Mouse (Mus musculus) CH12.LX (cell line): ENCODE data around the gene Serbp1. TPM values are rescaled to one million over a fixed set of nuclear protein-coding genes. Genes with fewer than 3 reads are reported as not detected.

Experiments
- DNase-seq: peaks from one replicate; pipeline ENCODE4 v3.0.0-alpha.2; 2013; ENCODE audit errors: extremely low read depth
- H3K27ac ChIP-seq: 2 replicates; pipeline ENCODE4 v1.5.1; 2012; ENCODE audit warnings: low read depth, mild to moderate bottlenecking, control low read depth, moderate library complexity; ENCODE audit not compliant: insufficient read depth
- H3K27me3 ChIP-seq: replicated peaks from 2 replicates; pipeline ENCODE3; 2012; ENCODE audit warnings: inconsistent platforms
- H3K36me3 ChIP-seq, 2 experiments: replicated peaks in 1 of 2; 2 replicates each; pipeline versions ENCODE3 to v1.6.1; 2012; ENCODE audit warnings: inconsistent platforms in 1 of 2, low read length in 1 of 2, mild to moderate bottlenecking in 1 of 2, mixed read lengths in 1 of 2, moderate library complexity in 1 of 2; ENCODE audit not compliant: control insufficient read depth in 1 of 2, insufficient read depth in 1 of 2
- H3K4me1 ChIP-seq, 2 experiments: 2 replicates each; pipeline ENCODE4 v1.6.1; 2012; ENCODE audit warnings: inconsistent platforms in 1 of 2, moderate library complexity in 1 of 2; ENCODE audit not compliant: insufficient read depth in 2 of 2, control insufficient read depth in 1 of 2
- H3K4me2 ChIP-seq: 2 replicates; pipeline ENCODE4 v1.6.1; 2012; ENCODE audit warnings: low read depth, mild to moderate bottlenecking, control low read depth; ENCODE audit not compliant: poor library complexity, insufficient read depth, severe bottlenecking
- H3K4me3 ChIP-seq, 3 experiments: fragments of 150-350 bp in 1 of 3; sonication (generic) in 1 of 3; replicated peaks in 1 of 3; 2 replicates each; pipeline versions ENCODE3 to v1.5.1; 2011 to 2012; ENCODE audit warnings: low read depth in 2 of 3, low read length in 2 of 3, mild to moderate bottlenecking in 2 of 3, moderate library complexity in 2 of 3, control low read depth in 1 of 3, improper control_type of control experiment in 1 of 3, inconsistent platforms in 1 of 3, mixed read lengths in 1 of 3; ENCODE audit not compliant: poor library complexity in 1 of 3
- H3K79me2 ChIP-seq: replicated peaks from 2 replicates; pipeline ENCODE4 v1.6.1; 2012; ENCODE audit warnings: mild to moderate bottlenecking, moderate library complexity; ENCODE audit not compliant: control insufficient read depth, poor library complexity, insufficient read depth, severe bottlenecking; ENCODE audit errors: extremely low read depth
- H3K9ac ChIP-seq: 2 replicates; pipeline ENCODE4 v1.6.1; 2012; ENCODE audit warnings: low read depth, mild to moderate bottlenecking, control low read depth, moderate library complexity; ENCODE audit not compliant: insufficient read depth
- H3K9me3 ChIP-seq: replicated peaks from 2 replicates; pipeline ENCODE3; 2012; ENCODE audit warnings: low read length, inconsistent platforms, mixed read lengths
- BHLHE40 ChIP-seq: IDR thresholded peaks from 2 replicates; pipeline ENCODE4 v1.6.1; 2011; ENCODE audit warnings: mild to moderate bottlenecking, low read depth, low read length, improper control_type of control experiment
- CHD1 ChIP-seq: IDR thresholded peaks from 2 replicates; pipeline ENCODE4 v1.6.1; 2012; ENCODE audit warnings: low read depth, low read length, improper control_type of control experiment, inconsistent platforms
- EP300 ChIP-seq: IDR thresholded peaks from 2 replicates; pipeline ENCODE4 v1.6.1; 2011; ENCODE audit warnings: low read length, improper control_type of control experiment
- HCFC1 ChIP-seq: IDR thresholded peaks from 2 replicates; pipeline ENCODE4 v1.6.1; 2012; ENCODE audit warnings: low read depth, mild to moderate bottlenecking, inconsistent platforms, low read length, improper control_type of control experiment
- JUN ChIP-seq: IDR thresholded peaks from 2 replicates; pipeline ENCODE4 v1.6.1; 2011; ENCODE audit warnings: low read depth, mild to moderate bottlenecking, low read length, improper control_type of control experiment, moderate library complexity; ENCODE audit not compliant: insufficient read depth
- JUND ChIP-seq: conservative IDR thresholded peaks from 2 replicates; pipeline ENCODE4 v1.6.1; 2011; ENCODE audit warnings: low read depth, low read length, improper control_type of control experiment
- MAX ChIP-seq: IDR thresholded peaks from 2 replicates; pipeline ENCODE4 v1.6.1; 2011; ENCODE audit warnings: low read length, improper control_type of control experiment
- MAZ ChIP-seq: IDR thresholded peaks from 2 replicates; pipeline ENCODE4 v1.6.1; 2012; ENCODE audit warnings: low read depth, mild to moderate bottlenecking, inconsistent platforms, low read length, improper control_type of control experiment, moderate library complexity
- MEF2A ChIP-seq: IDR thresholded peaks from 2 replicates; pipeline ENCODE4 v1.6.1; 2014; ENCODE audit warnings: low read depth, mild to moderate bottlenecking, inconsistent platforms, low read length, improper control_type of control experiment, borderline replicate concordance
- NELFE ChIP-seq: IDR thresholded peaks from 2 replicates; pipeline ENCODE4 v1.6.1; 2011; ENCODE audit warnings: low read depth, low read length, improper control_type of control experiment
- RAD21 ChIP-seq: IDR thresholded peaks from 2 replicates; pipeline ENCODE4 v1.6.1; 2011; ENCODE audit warnings: low read depth, mild to moderate bottlenecking, low read length, improper control_type of control experiment, moderate library complexity
- SMC3 ChIP-seq: IDR thresholded peaks from 2 replicates; pipeline ENCODE4 v1.6.1; 2011; ENCODE audit warnings: low read depth, low read length, improper control_type of control experiment
- USF1 ChIP-seq: IDR thresholded peaks from 2 replicates; pipeline ENCODE4 v1.6.1; 2014; ENCODE audit warnings: low read depth, mild to moderate bottlenecking, inconsistent platforms, low read length, improper control_type of control experiment
- USF2 ChIP-seq: conservative IDR thresholded peaks from 2 replicates; pipeline ENCODE4 v1.6.1; 2011; ENCODE audit warnings: low read depth, low read length, improper control_type of control experiment
- ZKSCAN1 ChIP-seq: IDR thresholded peaks from 2 replicates; pipeline ENCODE4 v1.6.1; 2012; ENCODE audit warnings: low read depth, inconsistent platforms, low read length, improper control_type of control experiment, borderline replicate concordance
- ZMIZ1 ChIP-seq: IDR thresholded peaks from 2 replicates; pipeline ENCODE4 v1.6.1; 2012; ENCODE audit warnings: low read depth, mild to moderate bottlenecking, inconsistent platforms, low read length, improper control_type of control experiment
- ZNF384 ChIP-seq: IDR thresholded peaks from 2 replicates; pipeline ENCODE4 v1.6.1; 2012; ENCODE audit warnings: low read depth, low read length, improper control_type of control experiment, inconsistent platforms
- dilution Hi-C: fragments of 300-500 bp; cut with MboI; formaldehyde crosslinking; loops from 2 replicates; pipeline ENCODE4 v1.14.3; 2020; ENCODE audit warnings: low sequenced_read_pairs; ENCODE audit not compliant: extremely low pct_unique_long_range_greater_than_20kb, extremely low pct_ligation_motif_present
- in situ Hi-C: fragments of 300-500 bp; cut with MboI; formaldehyde crosslinking; loops from 3 replicates; pipeline ENCODE4 v1.14.3; 2019; ENCODE audit warnings: low sequenced_read_pairs, low pct_ligation_motif_present, low pct_unique_long_range_greater_than_20kb, mixed read lengths
- polyA plus RNA-seq: library from polyadenylated mRNA; unstranded; fragments of >175 nt; gene quantifications from 2 replicates; pipeline ENCODE4 v1.2.1, GENCODE M21; 2012; ENCODE audit warnings: low read depth; ENCODE audit not compliant: insufficient read length
- total RNA-seq, 2 experiments: library from RNA; depleted of rRNA; stranded (reverse); fragments of 300-350 nt in 1 of 2; fragments of >200 nt in 1 of 2; gene quantifications; 2 replicates each; pipeline ENCODE4 v1.2.3; 2012 to 2014

Serbp1 gene
- total and polyA plus RNA-seq, 3 experiments: 828 to 2,454 (median 835) TPM

- no peaks in the 10 kb centered on the region for H3K36me3 ChIP-seq
- no peaks in the 10 kb centered on the region for H3K27me3 ChIP-seq
- no peak for TF ChIP-seq MEF2A
- no peak for TF ChIP-seq USF1
- no peaks in the 10 kb centered on the region for H3K79me2 ChIP-seq
- no peaks in the 10 kb centered on the region for H3K9me3 ChIP-seq
- no peaks in the 10 kb centered on the region for H3K4me1 ChIP-seq
- H3K4me2 ChIP-seq: no peak overlapping the region
- H3K4me3 ChIP-seq: no peak overlapping the region
- H3K27ac ChIP-seq: no peak overlapping the region
- in situ Hi-C loops (no loop called here), dilution Hi-C loops (no loop called here)
- H3K9ac ChIP-seq: no peak overlapping the region
- DNase-seq: no peak
These were observed 25.6 kb upstream of the Serbp1 start for GRCm38 (mm10) chr6:67212362-67212761.

DNA sequence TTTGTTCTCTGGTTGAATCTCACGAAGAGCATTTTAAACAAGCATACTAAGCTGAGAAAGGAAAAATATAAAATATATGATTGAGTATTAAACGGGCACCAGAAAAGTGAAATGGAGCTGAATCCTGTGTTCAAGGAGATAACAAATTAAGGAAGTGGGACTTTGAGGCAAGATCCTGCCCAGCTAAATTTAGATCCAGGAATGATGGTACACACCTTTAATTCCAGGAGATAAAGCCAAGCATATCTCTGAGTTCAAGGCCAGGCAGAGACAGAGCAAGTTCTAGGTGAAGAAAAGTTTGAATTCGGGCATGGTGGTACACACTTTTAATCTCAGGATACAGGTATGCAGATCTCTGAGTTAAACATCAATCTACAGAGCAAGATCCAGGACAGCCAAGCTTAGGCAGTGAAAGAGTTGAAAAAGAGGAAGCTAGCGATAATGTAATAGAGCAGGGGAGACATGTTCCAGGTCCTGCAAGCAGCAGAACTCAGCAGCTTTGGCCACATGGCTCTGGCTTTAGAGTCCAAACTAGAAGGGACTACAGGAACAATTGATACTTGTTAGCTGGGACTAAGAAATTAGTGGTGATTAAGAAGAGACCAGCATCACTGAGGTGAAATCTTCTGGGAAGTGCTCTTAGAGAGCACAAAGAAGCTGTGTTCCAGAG is 24.4 kb upstream of the Serbp1 start:
- Histone ChIP-seq H3K36me3 (no peaks in the 10 kb centered on the region), H3K4me1 (no peaks in the 10 kb centered on the region), H3K4me2 (no peak overlapping the region), H3K27me3 (no peaks in the 10 kb centered on the region), H3K9me3 (no peaks in the 10 kb centered on the region), H3K79me2 (no peaks in the 10 kb centered on the region), H3K27ac (no peak overlapping the region), H3K9ac (no peak overlapping the region), H3K4me3 (no peak overlapping the region)
- TF ChIP-seq JUN (no peak), ZNF384 (no peak), USF1 (no peak), HCFC1 (no peak), NELFE (no peak), USF2 (no peak), SMC3 (no peak), CHD1 (no peak), JUND (no peak), MAZ (no peak), EP300 (no peak), ZMIZ1 (no peak), ZKSCAN1 (no peak), RAD21 (no peak), BHLHE40 (no peak), MAX (no peak)
- dilution Hi-C loops (no loop called here), in situ Hi-C loops (no loop called here)
- DNase-seq: no peak
